Mouse (Mus musculus): ENCODE results near the gene Rasa2. TPM values are rescaled to one million over a fixed set of nuclear protein-coding genes. Genes with fewer than 3 reads are reported as not detected.

The Rasa2 gene
- total and polyA plus RNA-seq, 3 experiments, result 9.5 to 11.3 TPM; not detected in 1

Other genes starting within 250 kb of the Rasa2 start
- 138 and 157 TPM in 2 replicates for gene Rnf7, start 152.9 kb downstream of the Rasa2 start, total RNA-seq (2012; rRNA removed)
- 100 to 1,000 TPM in 1 of 2 experiments, not detected in 1; 105 TPM for gene Rnf7, start 152.9 kb downstream of the Rasa2 start, polyA plus RNA-seq (2012; ENCODE audit: insufficient read depth in 1 of 2, insufficient read length in 2 of 2, low read depth in 1 of 2, low replicate concordance in 2 of 2, missing spikeins in 1 of 2)
- gene Gm28729, start 106.4 kb downstream of the Rasa2 start, total RNA-seq (2012; rRNA removed), result not detected in 2 replicates
- gene Gm28729, start 106.4 kb downstream of the Rasa2 start, polyA plus RNA-seq (2012; ENCODE audit: insufficient read depth in 1 of 2, insufficient read length in 2 of 2, low read depth in 1 of 2, low replicate concordance in 2 of 2, missing spikeins in 1 of 2), result not detected
- gene Zbtb38, start 121.2 kb upstream of the Rasa2 start, total RNA-seq (2012; rRNA removed), result 10.9 TPM in 2 replicates
- gene Zbtb38, start 121.2 kb upstream of the Rasa2 start, polyA plus RNA-seq (2012; ENCODE audit: insufficient read depth in 1 of 2, insufficient read length in 2 of 2, low read depth in 1 of 2, low replicate concordance in 2 of 2, missing spikeins in 1 of 2), result 10 to 100 TPM; 12.2 to 65.0 TPM

Data from MEL (cell line).